Mouse (Mus musculus): ENCODE measurements at regions not wholly inside any gene's neighbourhood (a gene's known extent, or its start where the extent isn't known, plus 50 kb on each side); places are given as distances from the start of the nearest gene placed in this dataset.

DNA sequence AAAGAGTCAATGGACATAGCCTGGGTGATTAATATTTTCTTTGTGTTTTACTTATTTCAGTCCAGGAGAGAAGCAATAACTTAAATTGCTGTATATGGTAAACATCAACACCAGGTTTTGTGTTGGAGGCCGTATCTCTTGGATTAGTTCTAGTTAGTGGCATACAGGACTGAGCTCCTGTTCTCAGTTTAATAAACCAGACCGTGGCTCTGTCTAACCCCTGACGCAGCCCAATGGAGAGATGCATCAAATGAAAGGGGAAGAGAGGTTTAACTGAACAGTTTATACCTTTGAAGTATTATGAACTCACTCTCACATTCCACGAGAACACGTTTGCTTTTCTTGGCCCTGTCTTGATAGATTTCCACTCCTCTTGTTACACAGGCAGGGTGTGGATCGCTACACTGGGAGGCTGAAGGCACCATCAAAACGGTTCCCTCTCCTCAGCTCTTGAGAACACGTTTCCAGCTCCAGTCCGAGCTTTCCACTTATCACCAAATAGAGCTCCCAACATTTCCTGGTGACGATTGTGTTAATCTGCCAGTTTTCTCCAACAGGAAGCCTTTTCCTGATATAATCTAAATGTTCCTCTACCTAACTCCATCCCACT is 54.0 kb upstream of the Cerkl start:
- no peak for DNase-seq

DNA sequence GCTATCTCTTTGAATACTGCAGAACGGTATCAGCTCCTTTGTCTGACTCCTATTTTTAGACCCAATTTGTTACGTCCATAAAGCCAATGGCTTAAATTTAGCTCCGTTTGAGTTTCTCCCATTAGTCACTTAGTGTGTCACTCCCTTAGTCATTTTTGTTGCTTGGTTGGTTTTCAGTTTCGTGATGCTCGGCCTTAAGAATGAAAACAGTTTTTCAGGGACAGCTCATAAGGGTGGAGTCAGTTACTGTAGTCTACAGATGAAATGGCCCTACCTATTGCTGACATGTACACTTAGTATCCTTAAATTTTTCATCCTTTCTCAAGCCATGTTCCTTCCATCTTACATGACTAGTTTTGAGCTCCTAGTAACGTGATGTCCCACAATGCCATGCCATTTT is 54.5 kb upstream of the Cerkl start:
- no peak for DNase-seq

DNA sequence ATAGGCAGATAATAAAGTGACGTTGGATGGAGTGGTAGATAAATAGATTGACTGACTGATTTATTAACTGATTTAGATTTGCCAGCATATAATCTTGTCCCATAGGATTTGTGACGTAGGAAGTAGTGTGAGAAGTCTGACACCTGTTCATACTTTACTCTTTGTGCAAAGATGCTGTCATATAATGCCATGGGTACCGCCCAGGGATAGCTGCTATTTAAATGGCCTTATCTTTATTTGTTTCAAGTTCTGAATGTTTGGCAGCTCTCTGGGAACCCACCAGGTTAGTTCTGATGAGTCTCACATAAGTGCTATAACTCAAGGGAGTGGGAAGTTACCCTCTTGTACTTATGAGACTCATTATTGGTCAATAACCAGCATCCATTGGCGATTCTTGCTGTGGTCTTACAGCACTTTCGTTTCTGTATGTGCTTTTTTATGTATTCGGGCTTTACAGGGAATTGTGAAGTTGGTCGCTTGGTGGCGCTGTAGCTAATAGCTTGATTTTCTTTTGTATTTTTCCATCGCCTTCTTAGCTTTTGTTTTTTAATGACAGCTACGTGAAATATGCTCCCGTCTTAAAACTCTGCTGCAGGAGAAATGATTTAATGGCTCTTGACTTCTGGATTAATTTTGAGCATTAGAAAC is 55.2 kb upstream of the Cerkl start:
- peak; percentile 86 for DNase-seq

GRCm38 (mm10) chr2:79512374-79512773 is 55.8 kb upstream of the Cerkl start:
- no peak for DNase-seq

- no peak for DNase-seq
These were observed 57.1 kb upstream of the Cerkl start for GRCm38 (mm10) chr2:79513726-79514125.

DNA sequence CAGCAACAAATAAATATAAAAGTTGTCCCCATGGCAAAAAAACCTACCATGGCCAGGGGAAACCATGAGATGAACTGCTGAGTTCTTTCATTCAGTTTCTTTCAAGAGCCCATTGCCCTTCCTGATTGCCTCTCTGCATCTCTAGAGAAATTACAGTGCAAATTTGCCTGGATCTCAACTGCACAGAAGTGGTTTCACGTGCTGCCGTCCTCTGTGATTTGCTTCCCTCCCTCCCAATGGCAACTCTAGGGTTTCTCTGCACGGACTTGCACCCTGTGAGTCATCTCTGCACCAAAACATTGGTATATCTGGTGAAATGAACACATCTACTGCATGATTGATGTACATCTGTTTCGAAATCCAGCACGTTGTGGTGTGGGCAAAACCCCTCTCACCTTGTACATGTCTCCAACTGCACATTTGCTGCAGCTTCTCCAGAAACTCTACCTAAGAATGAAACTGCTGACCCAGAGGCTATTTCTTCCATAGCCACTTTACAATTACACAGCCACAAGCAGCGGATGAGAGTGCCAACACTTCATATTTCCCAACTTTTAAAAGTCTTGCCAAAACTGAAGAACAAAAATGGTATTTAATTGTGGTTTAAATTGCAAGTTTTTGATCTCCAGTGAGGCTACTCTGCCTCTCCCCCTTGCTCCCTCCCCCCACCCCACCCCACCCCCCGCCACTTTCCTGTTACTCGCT is 61.6 kb upstream of the Cerkl start:
- DNase-seq = no peak

DNA sequence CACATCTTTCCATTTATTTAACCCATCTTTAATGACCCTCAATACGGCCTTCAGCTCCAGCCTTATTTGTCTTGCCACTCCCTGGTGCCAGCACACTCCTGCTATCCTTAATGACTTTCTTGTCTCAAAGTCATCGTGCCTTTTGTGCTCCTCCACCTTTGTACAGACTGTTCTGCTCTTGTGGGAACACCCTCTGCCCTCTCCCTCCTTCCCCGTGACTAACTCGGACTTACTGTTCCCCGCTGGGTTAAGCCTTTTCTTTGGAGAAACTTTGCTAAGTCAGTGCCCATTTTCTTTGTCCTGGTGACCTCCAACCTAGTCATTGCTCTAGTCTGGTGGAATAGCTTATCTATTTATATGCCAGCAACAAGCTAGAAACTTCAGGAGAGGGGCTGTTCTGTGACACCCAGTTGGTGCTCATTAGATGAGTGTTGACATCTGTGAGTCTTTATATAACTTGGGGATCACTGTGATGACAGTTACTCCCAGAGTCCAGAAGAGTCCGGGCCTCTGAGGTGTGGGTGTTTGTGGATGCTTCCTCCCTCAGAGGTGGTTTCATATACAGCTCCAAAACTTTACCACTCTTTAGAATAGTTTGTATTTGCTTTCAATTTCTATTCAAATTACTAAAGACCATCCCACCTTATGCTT is 63.3 kb upstream of the Cerkl start:
- no peak for DNase-seq

GRCm38 (mm10) chr2:79523441-79523840 is 66.9 kb upstream of the Cerkl start:
- no peak for DNase-seq

DNA sequence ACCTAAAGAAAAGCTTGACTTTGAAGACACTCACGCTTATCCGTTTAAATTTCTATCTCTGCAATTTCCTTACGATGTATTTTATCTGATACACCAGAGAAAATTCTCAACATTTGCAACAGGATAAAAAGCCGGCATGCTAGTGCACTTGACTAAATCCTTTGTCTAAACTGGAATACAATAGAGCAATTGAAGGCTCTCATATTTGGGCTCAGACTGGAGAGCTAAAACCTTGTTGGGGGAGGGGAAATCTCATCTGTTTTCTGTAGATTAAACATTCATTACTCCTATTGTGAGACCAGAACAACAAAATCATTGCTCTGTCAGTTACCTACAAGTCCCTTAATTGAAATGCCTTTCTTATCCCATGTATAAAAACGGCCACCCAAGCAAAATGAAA is 70.9 kb upstream of the Cerkl start:
- no peak for DNase-seq

GRCm38 (mm10) chr2:79528347-79528990 is 71.9 kb upstream of the Cerkl start:
- DNase-seq = no peak

DNA sequence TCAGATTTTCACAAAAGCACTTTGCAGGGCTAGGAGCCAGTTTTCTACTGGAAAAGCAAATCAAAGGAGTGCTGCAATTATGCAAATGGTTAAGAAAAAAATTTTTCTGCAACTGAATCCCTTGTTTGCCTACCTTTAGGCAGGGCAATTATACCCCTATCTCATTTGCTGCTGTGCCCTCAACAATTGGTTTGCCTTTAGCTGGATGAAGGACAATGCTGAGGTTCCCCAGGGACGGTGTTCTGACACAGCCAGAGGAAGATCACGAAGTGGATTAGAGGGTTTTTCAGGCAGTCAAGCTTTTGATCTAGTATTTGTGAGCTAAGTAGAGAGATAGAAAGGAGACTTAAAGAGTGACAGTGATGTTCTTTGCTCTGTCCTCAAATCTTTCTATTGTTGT is 72.6 kb upstream of the Cerkl start:
- no peak for DNase-seq

- DNase-seq = no peak
These were observed 76.1 kb upstream of the Cerkl start for GRCm38 (mm10) chr2:79532610-79533160.

GRCm38 (mm10) chr2:79537126-79537875 is 80.7 kb upstream of the Cerkl start:
- DNase-seq = no peak

GRCm38 (mm10) chr2:79540384-79540783 is 83.8 kb upstream of the Cerkl start:
- no peak for DNase-seq

DNA sequence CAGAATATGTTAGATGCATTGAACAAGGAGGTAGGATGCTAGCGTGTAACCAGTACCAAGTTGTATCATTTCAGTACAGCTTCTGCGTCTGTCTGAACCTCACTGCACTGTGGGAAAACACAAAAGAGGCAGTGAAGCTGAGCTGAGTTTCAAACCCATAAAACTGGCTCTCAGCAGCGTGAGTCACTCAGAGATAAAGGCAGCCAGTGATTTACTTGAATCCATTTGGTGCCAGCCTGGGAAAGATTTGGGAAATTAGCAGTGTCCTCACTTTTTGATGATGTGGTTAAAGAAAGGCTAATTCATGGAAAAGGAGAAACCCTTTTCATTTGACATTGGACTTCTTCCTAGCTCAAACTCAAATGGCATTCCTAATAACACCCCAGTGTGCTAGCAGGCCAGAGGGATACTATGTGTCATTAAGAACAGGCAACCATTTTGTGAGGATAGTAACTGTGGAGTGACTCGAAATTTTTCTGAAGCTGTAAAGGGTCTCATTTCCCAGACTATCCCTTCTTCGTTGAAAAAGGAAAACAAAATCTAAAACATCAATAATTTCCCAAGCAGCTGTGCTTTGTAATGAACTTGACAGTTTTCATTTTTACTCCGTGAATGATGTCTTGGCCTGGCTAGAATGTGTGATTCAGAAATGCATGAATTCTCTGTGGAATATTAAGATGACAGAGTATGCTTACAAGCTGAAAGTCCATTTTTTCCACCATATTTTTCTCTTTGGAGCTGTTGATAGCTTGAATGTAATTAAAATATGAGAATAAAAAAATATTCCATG is 85.8 kb upstream of the Cerkl start:
- DNase-seq = no peak

- no peak for DNase-seq
These were observed 86.9 kb upstream of the Cerkl start for GRCm38 (mm10) chr2:79543456-79543855.

- DNase-seq = no peak
These were observed 87.6 kb upstream of the Cerkl start for GRCm38 (mm10) chr2:79543948-79544792.

DNA sequence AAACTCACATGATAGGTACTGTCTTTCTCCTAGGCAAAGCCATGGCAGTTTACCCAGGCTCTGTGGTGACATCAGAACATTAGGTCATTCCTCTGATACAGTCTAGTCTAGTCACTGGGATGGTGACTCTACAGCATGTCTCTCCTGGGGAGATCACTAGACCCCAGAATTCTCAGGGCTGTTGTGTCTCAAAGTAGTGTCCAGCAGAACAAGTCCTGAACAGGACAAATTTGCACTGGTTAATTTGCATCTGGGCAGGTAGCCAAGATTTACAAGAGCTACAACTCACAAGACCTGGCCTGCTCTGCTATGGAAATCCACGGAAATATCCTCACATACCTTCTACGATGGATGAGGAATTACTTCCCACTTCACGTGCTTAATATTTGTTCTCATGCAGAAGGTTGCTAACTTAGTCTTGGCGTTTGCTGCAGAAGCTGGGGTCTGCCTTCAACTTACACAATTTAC is 88.2 kb upstream of the Cerkl start:
- DNase-seq = no peak

DNA sequence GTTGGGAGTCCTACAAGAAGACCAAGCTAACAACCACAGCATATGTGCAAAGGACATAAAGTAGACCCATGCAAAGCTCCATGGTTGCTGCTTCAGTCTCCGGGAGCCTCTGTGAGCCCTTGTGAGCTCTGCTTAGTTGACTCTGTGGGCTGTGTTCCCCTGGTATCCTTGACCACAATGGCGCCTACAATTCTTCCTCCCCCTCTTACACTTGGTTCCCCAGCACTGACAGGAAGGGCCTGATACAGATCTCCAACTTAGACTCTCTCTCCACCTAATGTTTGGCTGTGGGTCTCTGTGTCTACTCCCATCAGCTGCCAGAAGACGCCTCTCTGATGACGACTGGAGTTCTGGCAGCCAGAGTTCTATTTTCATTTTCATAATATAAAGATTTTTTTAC is 88.9 kb upstream of the Itprid2 start:
- DNase-seq = no peak

- DNase-seq = no peak
These were observed 87.9 kb upstream of the Itprid2 start for GRCm38 (mm10) chr2:79547284-79547683.

Data from cerebellum, adult 9-10 months (tissue).